Mouse (Mus musculus) cortical plate, adult 2 months (tissue): ENCODE results near the gene Etnk2. TPM values are rescaled to one million over a fixed set of nuclear protein-coding genes. Genes with fewer than 3 reads are reported as not detected.
"Not testable (repeated sequence)": the region's sequence is repeated elsewhere in the genome, so short reads cannot be mapped to it uniquely, and the experiment has no call there.

Experiments
- H3K27ac ChIP-seq: fragments of 200-500 bp; 2 replicates; pipeline ENCODE4 v1.5.1; 2012; ENCODE audit warnings: low read length, control low read depth, inconsistent platforms; ENCODE audit not compliant: insufficient read depth
- H3K4me1 ChIP-seq: fragments of 200-500 bp; 2 replicates; pipeline ENCODE4 v1.6.1; 2011; ENCODE audit warnings: low read length; ENCODE audit not compliant: control insufficient read depth, insufficient read depth
- H3K4me3 ChIP-seq: fragments of 200-500 bp; 2 replicates; pipeline ENCODE4 v1.5.1; 2011; ENCODE audit warnings: mild to moderate bottlenecking, low read length, control low read depth; ENCODE audit not compliant: insufficient read depth
- CTCF ChIP-seq: fragments of 200-500 bp; IDR thresholded peaks from 2 replicates; pipeline ENCODE4 v1.5.1; 2011; ENCODE audit warnings: mild to moderate bottlenecking, control low read depth, low read length; ENCODE audit not compliant: insufficient read depth; ENCODE audit errors: extremely low read depth
- POLR2A ChIP-seq: fragments of 200-500 bp; IDR thresholded peaks from 2 replicates; pipeline ENCODE4 v1.6.1; 2011; ENCODE audit warnings: mild to moderate bottlenecking, low read length, control low read depth; ENCODE audit not compliant: insufficient read depth; ENCODE audit errors: extremely low read depth
- polyA plus RNA-seq: library from polyadenylated mRNA; depleted of rRNA; stranded (reverse); fragments of >200 nt; gene quantifications from 2 replicates; pipeline ENCODE4 v1.2.3, GENCODE M21; 2012

Etnk2 gene
- polyA plus RNA-seq, 1 experiment: 14.6 TPM

DNA sequence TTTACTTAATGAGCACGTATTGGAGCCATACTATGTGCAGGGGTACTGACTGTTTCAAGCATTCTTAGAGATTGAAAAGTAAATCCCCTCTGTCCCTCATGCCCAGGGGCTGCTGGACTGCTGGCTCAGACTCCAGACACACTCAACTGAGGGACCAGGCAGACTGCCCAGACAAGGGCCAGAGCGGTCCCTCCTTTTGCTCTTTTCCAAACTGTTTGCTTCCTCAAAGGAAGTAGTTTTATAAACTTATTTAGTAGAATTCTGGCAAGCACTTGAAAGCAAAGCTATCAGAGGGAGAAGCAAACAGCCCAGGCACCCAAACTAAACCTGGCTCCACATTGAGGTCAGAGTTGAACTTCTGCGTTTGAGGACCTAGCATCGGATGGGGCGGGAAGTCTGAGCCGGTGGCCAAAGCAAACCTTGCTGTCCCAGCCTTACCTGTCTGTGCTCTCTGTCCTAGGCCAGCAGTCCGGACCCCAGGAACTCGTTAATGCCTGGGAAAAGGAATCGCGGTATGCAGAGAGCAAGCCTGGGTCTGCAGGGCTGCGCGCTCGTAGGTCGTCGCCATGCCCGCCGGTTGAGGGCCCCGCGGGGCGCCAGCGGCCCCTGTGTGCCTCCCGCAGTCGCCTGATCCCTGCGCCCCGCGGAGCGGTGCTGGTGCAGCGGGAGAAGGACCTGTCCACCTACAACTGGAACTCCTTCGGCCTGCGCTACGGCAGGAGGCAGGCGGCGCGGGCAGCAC lies 34.3 kb upstream of the Etnk2 start:
- no peak for TF ChIP-seq POLR2A
- no peak for TF ChIP-seq CTCF
- H3K27ac ChIP-seq: no peak overlapping the region
- H3K4me3 ChIP-seq: no peak overlapping the region
- H3K4me1 ChIP-seq: peaks cover 11% of the 10 kb centered on the region

DNA sequence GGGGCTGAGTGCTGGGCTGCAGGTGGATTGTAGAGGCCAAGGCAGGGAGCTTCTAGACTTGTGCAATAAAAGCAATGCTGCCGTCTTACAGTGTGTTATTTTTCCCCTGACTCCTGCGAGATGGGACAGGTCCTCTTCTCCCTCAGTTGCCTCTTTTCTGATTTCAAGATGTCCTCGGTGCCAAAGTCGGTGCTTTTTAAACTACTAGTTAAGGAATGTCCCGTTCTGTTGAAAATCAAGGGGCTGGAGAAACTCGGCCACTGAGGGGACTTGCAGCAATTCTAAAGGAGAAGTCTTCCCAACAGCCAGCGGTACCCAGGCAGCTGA lies 33.8 kb upstream of the Etnk2 start:
- TF ChIP-seq POLR2A: no peak
- no peak overlapping the region for H3K27ac ChIP-seq
- no peak overlapping the region for H3K4me3 ChIP-seq

DNA sequence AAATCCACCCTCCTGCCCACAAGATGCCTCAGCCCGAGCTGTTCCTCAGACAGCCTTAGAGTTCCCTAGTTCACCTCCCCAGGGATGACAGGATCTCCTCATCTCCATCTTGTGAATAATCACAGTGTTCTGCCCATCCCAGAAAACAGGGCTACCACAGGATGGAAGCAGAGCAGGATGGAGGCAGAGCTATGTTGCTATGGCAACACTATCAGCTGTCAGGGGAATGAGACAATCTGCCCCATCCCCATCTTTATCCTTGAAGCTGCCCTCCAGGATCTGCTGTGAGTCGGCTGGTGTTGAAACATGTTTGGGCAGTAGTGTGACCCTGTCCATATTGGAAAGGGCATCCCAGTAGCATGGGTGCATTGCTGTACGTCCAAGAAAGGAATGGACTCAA lies 32.2 kb upstream of the Etnk2 start:
- Histone ChIP-seq H3K27ac (no peak overlapping the region), H3K4me1 (peaks cover 11% of the 10 kb centered on the region), H3K4me3 (no peak overlapping the region)
- TF ChIP-seq CTCF (no peak), POLR2A (no peak)

More for the DNA sequence above, 33.8 kb upstream of the Etnk2 start:
- H3K4me1 ChIP-seq: peaks cover 11% of the 10 kb centered on the region

DNA sequence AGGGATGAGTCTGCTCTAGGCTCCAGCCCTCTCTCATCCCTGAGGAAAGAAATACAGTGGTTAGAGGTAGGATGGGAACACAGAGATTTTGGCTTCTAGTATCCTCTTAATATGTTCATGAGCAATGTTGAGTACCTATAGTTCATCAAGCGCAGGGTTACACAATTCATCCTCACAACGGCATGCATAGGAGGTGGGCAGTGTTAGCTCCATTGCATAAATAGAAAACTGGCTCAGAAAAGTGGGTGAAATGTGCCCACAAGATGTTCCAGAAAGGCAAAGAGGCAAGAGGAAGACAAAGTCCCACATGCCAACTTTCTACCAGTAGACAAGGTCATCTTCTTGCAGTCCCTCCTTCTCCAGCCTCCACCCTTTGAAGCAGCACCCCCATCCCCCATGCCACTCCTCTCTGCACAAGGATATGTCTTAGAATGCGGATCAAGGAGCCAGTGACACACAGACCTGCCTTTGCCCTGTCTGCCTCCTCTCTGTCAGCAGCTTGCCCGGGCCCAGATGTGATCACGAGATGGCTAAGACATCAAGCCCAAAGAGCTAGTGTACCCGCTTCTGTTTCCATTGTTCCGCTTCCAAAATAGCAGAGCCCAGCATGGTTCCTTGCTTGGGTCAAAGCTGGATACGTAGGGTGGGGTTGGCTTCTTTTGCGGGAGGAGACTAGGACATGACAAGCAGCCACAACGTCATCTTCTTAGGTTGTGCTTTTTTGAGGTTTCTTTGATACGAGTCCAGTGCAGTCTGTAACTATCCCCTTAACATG lies 30.5 kb upstream of the Etnk2 start:
- no peak overlapping the region for H3K4me3 ChIP-seq
- TF ChIP-seq POLR2A (no peak), CTCF (no peak)
- peak overlapping the region; percentile 82 for H3K27ac ChIP-seq
- peaks cover 11% of the 10 kb centered on the region for H3K4me1 ChIP-seq

DNA sequence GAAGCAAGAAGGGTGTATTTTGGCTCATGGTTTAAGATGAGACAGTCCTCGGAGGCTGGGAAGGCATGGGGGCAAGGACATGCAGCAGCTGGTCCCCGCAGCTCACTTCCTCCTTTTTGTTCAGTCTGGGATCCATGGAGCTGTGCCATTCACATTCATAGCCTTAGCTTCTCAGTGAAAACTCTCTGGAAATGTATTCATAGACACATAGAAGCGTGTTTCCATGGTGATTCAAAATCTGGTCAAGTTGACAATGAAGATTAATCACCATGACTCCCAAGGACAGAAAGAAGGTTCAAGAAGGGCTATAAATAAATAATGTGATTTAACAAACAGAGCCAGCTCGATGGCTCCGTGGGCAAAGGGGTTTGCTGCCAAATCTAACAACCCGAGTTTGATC lies 29.4 kb upstream of the Etnk2 start:
- Histone ChIP-seq H3K27ac (no peak overlapping the region), H3K4me1 (peaks cover 11% of the 10 kb centered on the region), H3K4me3 (no peak overlapping the region)
- TF ChIP-seq CTCF: no peak
- no peak for TF ChIP-seq POLR2A

DNA sequence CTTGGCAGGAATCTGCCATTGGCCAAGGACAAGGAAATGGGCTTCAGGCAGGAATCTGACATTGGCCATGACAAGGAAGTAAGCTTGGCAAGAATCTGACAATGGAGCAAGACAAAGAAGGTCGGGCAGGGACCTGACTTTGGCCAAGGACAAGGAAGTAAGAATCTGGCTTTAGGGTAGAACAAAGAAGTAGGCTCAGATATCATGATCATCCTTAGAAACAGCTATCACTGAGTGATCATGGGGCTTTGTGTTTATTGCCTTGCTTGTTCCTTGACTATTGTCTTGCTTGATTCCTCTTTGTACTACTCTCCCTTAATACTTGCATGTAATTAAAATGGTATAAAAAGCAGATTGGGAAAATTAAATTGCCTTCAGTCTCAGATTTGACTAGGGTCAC lies 23.0 kb upstream of the Etnk2 start:
- H3K27ac ChIP-seq, H3K4me3 ChIP-seq, H3K4me1 ChIP-seq: not testable (repeated sequence)

DNA sequence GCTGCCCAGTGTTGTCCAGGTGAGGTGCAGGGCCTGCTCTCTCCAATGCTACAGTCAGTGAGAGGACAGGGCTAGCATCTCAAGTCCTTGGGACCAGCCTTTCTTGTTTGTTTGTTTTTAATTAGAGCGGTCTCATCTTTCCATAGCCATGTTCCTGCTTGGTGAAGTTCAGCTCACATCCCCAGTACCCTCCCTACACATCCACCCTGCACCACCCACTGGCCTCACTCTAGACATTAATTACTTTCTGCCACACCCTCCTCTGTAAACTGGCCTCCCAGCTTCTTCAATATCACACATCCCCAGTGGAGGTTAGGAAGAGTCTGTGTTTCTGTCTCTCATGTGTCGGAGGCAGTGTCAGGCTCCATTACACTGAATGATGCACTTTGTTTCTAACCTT lies 19.0 kb upstream of the Etnk2 start:
- Histone ChIP-seq H3K27ac (no peak overlapping the region), H3K4me3 (no peak overlapping the region), H3K4me1 (no peaks in the 10 kb centered on the region)
- no peak for TF ChIP-seq POLR2A
- no peak for TF ChIP-seq CTCF

DNA sequence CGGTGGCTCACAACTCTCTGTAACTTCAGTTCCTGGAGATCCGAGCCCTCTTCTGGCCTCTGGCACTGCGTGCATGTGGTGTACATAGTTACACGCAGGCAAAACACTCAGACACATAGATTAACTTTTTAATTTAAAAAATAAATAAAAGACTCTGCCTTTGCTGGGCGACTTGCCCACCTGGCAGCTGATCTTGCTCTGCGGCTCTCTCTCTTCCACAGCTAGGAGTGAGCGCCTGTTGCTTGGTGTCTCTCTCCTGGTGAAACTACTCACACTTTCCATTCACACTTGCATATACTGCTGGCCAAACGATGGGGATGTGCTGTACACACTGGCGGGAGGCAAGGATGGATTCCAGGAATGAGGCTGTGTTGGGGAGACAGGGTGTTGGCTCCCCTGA lies 16.8 kb upstream of the Etnk2 start:
- Histone ChIP-seq H3K4me3 (no peak overlapping the region), H3K27ac (no peak overlapping the region), H3K4me1 (no peaks in the 10 kb centered on the region)
- TF ChIP-seq CTCF (no peak), POLR2A (no peak)

DNA sequence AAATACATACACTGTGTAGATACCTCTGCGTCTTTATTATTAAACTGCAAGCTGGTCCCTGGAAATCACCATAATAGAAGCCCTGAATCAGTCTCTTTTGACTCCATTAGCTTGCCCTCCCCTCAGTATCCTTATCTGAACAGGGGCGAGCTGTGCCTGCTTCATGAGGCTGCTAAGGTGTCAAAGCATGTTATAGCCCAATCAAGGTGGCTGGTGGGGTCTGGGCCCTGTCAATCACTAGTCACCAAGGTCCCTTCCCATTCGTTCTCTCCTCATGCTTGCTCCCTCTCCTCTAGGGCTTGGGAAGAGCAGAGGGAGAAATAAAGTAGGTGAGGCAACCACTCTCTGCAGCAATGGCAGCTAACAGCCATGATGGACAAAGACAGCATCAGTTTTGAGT lies 16.1 kb upstream of the Etnk2 start:
- Histone ChIP-seq H3K4me3 (no peak overlapping the region), H3K27ac (no peak overlapping the region), H3K4me1 (no peaks in the 10 kb centered on the region)
- TF ChIP-seq POLR2A (no peak), CTCF (no peak)

DNA sequence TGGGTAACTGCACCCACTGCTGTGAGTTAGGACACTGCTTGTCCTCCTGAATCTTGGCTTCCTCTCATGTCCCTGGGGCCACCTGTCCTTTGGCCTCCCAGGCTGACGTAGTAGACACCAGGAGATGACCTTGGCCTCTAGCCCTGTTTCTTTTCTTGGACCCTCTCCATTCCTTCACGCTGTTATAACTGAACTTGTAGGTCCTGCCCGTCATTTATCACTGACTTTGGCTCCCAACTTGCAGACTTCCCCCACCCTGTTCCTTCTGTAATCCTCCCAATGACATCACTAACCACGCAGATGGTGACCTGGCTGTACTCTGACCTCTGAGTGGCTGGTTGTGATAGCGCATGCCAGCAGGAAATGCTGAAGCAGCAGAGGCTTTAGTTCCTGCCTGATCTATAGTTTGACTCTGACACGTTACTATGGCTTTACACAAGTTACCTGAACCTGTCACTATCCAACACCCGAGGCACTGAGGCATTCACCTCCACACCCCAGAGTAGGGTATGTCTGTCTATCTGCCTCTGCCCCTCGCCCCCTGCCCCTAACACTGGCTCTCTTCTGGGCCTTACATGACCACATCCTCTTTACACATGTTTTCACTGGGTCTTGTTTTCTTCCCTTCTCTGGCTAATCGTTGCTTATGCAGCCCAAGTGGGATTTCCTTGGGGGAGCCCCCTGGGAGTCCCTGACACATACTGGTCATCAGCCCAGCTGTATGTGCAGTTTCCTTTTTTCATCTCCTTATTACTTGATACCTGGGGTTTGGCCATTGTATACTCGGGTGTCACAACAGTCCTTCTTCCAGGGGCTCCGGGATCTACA lies 15.5 kb upstream of the Etnk2 start:
- TF ChIP-seq CTCF (no peak), POLR2A (no peak)
- Histone ChIP-seq H3K4me1 (no peaks in the 10 kb centered on the region), H3K27ac (no peak overlapping the region), H3K4me3 (no peak overlapping the region)
